Mouse (Mus musculus) heart, embryonic 11.5 days (tissue): ENCODE results near the gene Lce1d. TPM values are rescaled to one million over a fixed set of nuclear protein-coding genes. Genes with fewer than 3 reads are reported as not detected.

Source experiments
- ATAC-seq: fragments of 200-750 bp; cut with Nextera tagmentation; replicated peaks from 2 replicates; pipeline ENCODE4 v1.8.0; 2017; ENCODE audit warnings: moderate library complexity; ENCODE audit not compliant: insufficient number of reproducible peaks, low FRiP score, low TSS enrichment
- H3K27ac ChIP-seq: fragments of 300-500 bp; sonication (generic); 2 replicates; pipeline ENCODE4 v1.5.1; 2014; ENCODE audit warnings: mild to moderate bottlenecking, low read depth, low read length
- H3K27me3 ChIP-seq: fragments of 300-500 bp; sonication (generic); 2 replicates; pipeline ENCODE4 v1.6.1; 2014; ENCODE audit warnings: mild to moderate bottlenecking, low read length, mixed read lengths; ENCODE audit not compliant: control insufficient read depth, insufficient read depth
- H3K36me3 ChIP-seq: fragments of 300-500 bp; sonication (generic); 2 replicates; pipeline ENCODE4 v1.6.1; 2014; ENCODE audit warnings: mild to moderate bottlenecking, low read length, moderate library complexity, mixed read lengths; ENCODE audit not compliant: control insufficient read depth, insufficient read depth
- H3K4me1 ChIP-seq: fragments of 300-500 bp; sonication (generic); 2 replicates; pipeline ENCODE4 v1.6.1; 2014; ENCODE audit warnings: low read length; ENCODE audit not compliant: control insufficient read depth, insufficient read depth
- H3K4me2 ChIP-seq: fragments of 300-500 bp; sonication (generic); 2 replicates; pipeline ENCODE4 v1.6.1; 2014; ENCODE audit warnings: mild to moderate bottlenecking, moderate library complexity
- H3K4me3 ChIP-seq: fragments of 300-500 bp; sonication (generic); 2 replicates; pipeline ENCODE4 v1.5.1; 2014; ENCODE audit warnings: low read depth, low read length
- H3K9ac ChIP-seq: fragments of 300-500 bp; sonication (generic); 2 replicates; pipeline ENCODE4 v1.6.1; 2014; ENCODE audit warnings: mild to moderate bottlenecking, low read depth, low read length, moderate library complexity
- H3K9me3 ChIP-seq: fragments of 300-500 bp; sonication (generic); replicated peaks from 2 replicates; pipeline ENCODE4 v1.6.1; 2016; ENCODE audit warnings: low read length; ENCODE audit not compliant: control insufficient read depth
- WGBS: fragments of 180-500 bp; shearing (Covaris S2); extraction: QIAGEN DNeasy Blood & Tissue Kit; methylation state at CpG from one replicate; pipeline ENCODE4 v1.1.7; 2014; ENCODE audit not compliant: insufficient replicate concordance; 5-methylcytosine and 5-hydroxymethylcytosine counted together
- polyA plus RNA-seq: library from polyadenylated mRNA; unstranded; fragments of >200 nt; fragmentation: Nextera tagmentation; extraction: Ambion mirVana; gene quantifications from 2 replicates; pipeline ENCODE4 v1.2.1, GENCODE M21; 2014

Gene Lce1d
- polyA plus RNA-seq, 1 experiment from 2014 or later: not detected

- no peaks in the 10 kb centered on the region for H3K27me3 ChIP-seq
- no peak within 1 kb of the TSS for H3K4me2 ChIP-seq
- H3K4me3 ChIP-seq: no peak within 1 kb of the TSS
- ATAC-seq: no peak
- no peaks in the 10 kb centered on the region for H3K9me3 ChIP-seq
- H3K27ac ChIP-seq: no peak within 1 kb of the TSS
- no peaks in the 10 kb centered on the region for H3K36me3 ChIP-seq
- H3K9ac ChIP-seq: no peak within 1 kb of the TSS
- no peaks in the 10 kb centered on the region for H3K4me1 ChIP-seq
Observed at GRCm38 (mm10) chr3:92670215-92670614, 16.8 kb downstream of the Lce1d start, which contains the start of gene Lce1a2. Lce1a2 (minus strand) TSS chr3:92670315.

GRCm38 (mm10) chr3:92656826-92657225, 30.2 kb downstream of the Lce1d start, which contains the start of gene Lce1b:
Lce1b (minus strand) TSS chr3:92656926.
- no peak for ATAC-seq
- H3K4me1 ChIP-seq: no peaks in the 10 kb centered on the region

GRCm38 (mm10) chr3:92648207-92648606, 38.8 kb downstream of the Lce1d start, which contains the start of gene Lce1a1:
Lce1a1 (minus strand) TSS chr3:92648307.
- H3K9ac ChIP-seq: no peak within 1 kb of the TSS
- ATAC-seq: no peak
- H3K27ac ChIP-seq: no peak within 1 kb of the TSS
- no peaks in the 10 kb centered on the region for H3K27me3 ChIP-seq
- no peaks in the 10 kb centered on the region for H3K4me1 ChIP-seq
- 79% methylated on average over 1 of the region's 1 CpGs for WGBS
- H3K4me3 ChIP-seq: no peak within 1 kb of the TSS
- no peak within 1 kb of the TSS for H3K4me2 ChIP-seq
- no peaks in the 10 kb centered on the region for H3K9me3 ChIP-seq
- no peaks in the 10 kb centered on the region for H3K36me3 ChIP-seq

More at GRCm38 (mm10) chr3:92656826-92657225, 30.2 kb downstream of the Lce1d start, which contains the start of gene Lce1b:
- H3K9ac ChIP-seq: no peak within 1 kb of the TSS
- H3K27me3 ChIP-seq: no peaks in the 10 kb centered on the region
- no peak within 1 kb of the TSS for H3K4me2 ChIP-seq
- H3K9me3 ChIP-seq: no peaks in the 10 kb centered on the region
- H3K27ac ChIP-seq: no peak within 1 kb of the TSS
- no peak within 1 kb of the TSS for H3K4me3 ChIP-seq
- H3K36me3 ChIP-seq: no peaks in the 10 kb centered on the region

- H3K27me3 ChIP-seq: no peaks in the 10 kb centered on the region
- H3K4me3 ChIP-seq: no peak overlapping the region
- WGBS: 87% methylated on average over 15 of the region's 15 CpGs
- H3K9me3 ChIP-seq: no peaks in the 10 kb centered on the region
- H3K4me1 ChIP-seq: no peaks in the 10 kb centered on the region
- ATAC-seq: no peak
- H3K36me3 ChIP-seq: no peaks in the 10 kb centered on the region
- no peak overlapping the region for H3K9ac ChIP-seq
- no peak overlapping the region for H3K27ac ChIP-seq
- no peak overlapping the region for H3K4me2 ChIP-seq
Observed at GRCm38 (mm10) chr3:92639854-92640253, 47.2 kb downstream of the Lce1d start.

GRCm38 (mm10) chr3:92638653-92638991, 48.4 kb downstream of the Lce1d start:
- H3K9ac ChIP-seq: no peak overlapping the region
- ATAC-seq: no peak
- 81% methylated on average over 3 of the region's 3 CpGs for WGBS
- H3K4me3 ChIP-seq: no peak overlapping the region
- no peak overlapping the region for H3K27ac ChIP-seq
- H3K36me3 ChIP-seq: no peaks in the 10 kb centered on the region
- no peaks in the 10 kb centered on the region for H3K9me3 ChIP-seq
- no peak overlapping the region for H3K4me2 ChIP-seq
- no peaks in the 10 kb centered on the region for H3K27me3 ChIP-seq
- H3K4me1 ChIP-seq: no peaks in the 10 kb centered on the region

GRCm38 (mm10) chr3:92637745-92638652, 49.0 kb downstream of the Lce1d start:
- no peak overlapping the region for H3K4me3 ChIP-seq
- H3K9me3 ChIP-seq: no peaks in the 10 kb centered on the region
- no peak overlapping the region for H3K27ac ChIP-seq
- no peak overlapping the region for H3K9ac ChIP-seq
- H3K4me2 ChIP-seq: no peak overlapping the region
- H3K36me3 ChIP-seq: no peaks in the 10 kb centered on the region
- 60% methylated on average over 1 of the region's 1 CpGs for WGBS
- no peaks in the 10 kb centered on the region for H3K27me3 ChIP-seq
- ATAC-seq: no peak
- H3K4me1 ChIP-seq: no peaks in the 10 kb centered on the region

Other genes with a start within 250 kb of the Lce1d start
- not detected in 2 replicates for gene Sprr1b, start 248.4 kb downstream of the Lce1d start, polyA plus RNA-seq
- gene Sprr3, start 228.5 kb downstream of the Lce1d start, polyA plus RNA-seq: not detected in 2 replicates
- 0.48 and 0.74 TPM in 2 replicates for gene Sprr1a, start 201.3 kb downstream of the Lce1d start, polyA plus RNA-seq
- not detected in 2 replicates for gene Sprr4, start 186.7 kb downstream of the Lce1d start, polyA plus RNA-seq
- not detected in 2 replicates for gene 2310046K23Rik, start 152.7 kb downstream of the Lce1d start, polyA plus RNA-seq
- gene Ivl, start 113.5 kb downstream of the Lce1d start, polyA plus RNA-seq: not detected in 2 replicates
- not detected in 2 replicates for gene Smcp, start 98.2 kb downstream of the Lce1d start, polyA plus RNA-seq
- gene 2210017I01Rik, start 79.7 kb downstream of the Lce1d start, polyA plus RNA-seq: not detected in 2 replicates
- gene Lce6a, start 65.5 kb downstream of the Lce1d start, polyA plus RNA-seq: not detected in 2 replicates
- gene Lce1a1, start 38.9 kb downstream of the Lce1d start, polyA plus RNA-seq: not detected in 2 replicates
- not detected in 2 replicates for gene Lce1b, start 30.3 kb downstream of the Lce1d start, polyA plus RNA-seq
- not detected in 2 replicates for gene Lce1a2, start 16.9 kb downstream of the Lce1d start, polyA plus RNA-seq
- gene Lce1c, start 8.0 kb downstream of the Lce1d start, polyA plus RNA-seq: not detected in 2 replicates
- not detected in 2 replicates for gene Lce1e, start 21.9 kb upstream of the Lce1d start, polyA plus RNA-seq
- not detected in 2 replicates for gene Lce1f, start 33.1 kb upstream of the Lce1d start, polyA plus RNA-seq
- not detected in 2 replicates for gene Gm38119, start 51.9 kb upstream of the Lce1d start, polyA plus RNA-seq
- gene Lce1g, start 65.1 kb upstream of the Lce1d start, polyA plus RNA-seq: not detected in 2 replicates
- not detected in 2 replicates for gene Lce1h, start 77.9 kb upstream of the Lce1d start, polyA plus RNA-seq
- not detected in 2 replicates for gene Lce1i, start 91.7 kb upstream of the Lce1d start, polyA plus RNA-seq
- gene Lce1j, start 103.3 kb upstream of the Lce1d start, polyA plus RNA-seq: not detected in 2 replicates
- not detected in 2 replicates for gene Lce1k, start 120.7 kb upstream of the Lce1d start, polyA plus RNA-seq
- not detected in 2 replicates for gene Kprp, start 140.0 kb upstream of the Lce1d start, polyA plus RNA-seq
- not detected in 2 replicates for gene Lce1l, start 164.1 kb upstream of the Lce1d start, polyA plus RNA-seq
- gene 2310050C09Rik, start 183.0 kb upstream of the Lce1d start, polyA plus RNA-seq: not detected in 2 replicates
- not detected in 2 replicates for gene Lce3a, start 239.0 kb upstream of the Lce1d start, polyA plus RNA-seq
- gene Lce3b, start 245.8 kb upstream of the Lce1d start, polyA plus RNA-seq: not detected in 2 replicates